Mouse (Mus musculus): ENCODE results near the gene Slc9a8.

DNA sequence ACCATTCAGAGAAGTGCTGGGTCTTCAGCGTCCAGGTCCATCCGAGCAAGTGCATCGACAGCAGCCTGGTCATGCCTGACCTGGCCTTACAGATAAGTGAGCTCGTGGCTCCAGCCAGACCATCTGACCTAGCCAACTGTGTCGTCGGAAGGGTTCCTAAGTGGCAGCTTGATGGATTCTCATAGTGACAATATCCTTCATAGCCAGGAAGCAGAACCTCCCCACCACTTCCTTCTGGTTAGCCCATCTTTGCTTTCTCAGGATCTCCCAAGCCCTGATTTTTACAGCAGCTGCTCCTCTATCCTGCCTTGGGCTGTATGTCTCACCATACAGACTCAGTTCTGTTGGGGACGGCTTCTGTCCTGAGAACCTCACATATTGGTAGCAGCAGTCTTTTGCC, 27.1 kb upstream of the Slc9a8 start:
- no peak for TF ChIP-seq CTCF (IDR thresholded peaks at IDR 0.05; ENCODE audit: extremely low read depth, insufficient read depth, insufficient read length, insufficient replicate concordance)
- no peak for TF ChIP-seq POLR2A (IDR thresholded peaks at IDR 0.05; ENCODE audit: low read depth, low read length)

Data from spleen, adult 2 months (tissue).